19 mouse cellular contexts compared by ENCODE assay signal in the genomic region with DNA sequence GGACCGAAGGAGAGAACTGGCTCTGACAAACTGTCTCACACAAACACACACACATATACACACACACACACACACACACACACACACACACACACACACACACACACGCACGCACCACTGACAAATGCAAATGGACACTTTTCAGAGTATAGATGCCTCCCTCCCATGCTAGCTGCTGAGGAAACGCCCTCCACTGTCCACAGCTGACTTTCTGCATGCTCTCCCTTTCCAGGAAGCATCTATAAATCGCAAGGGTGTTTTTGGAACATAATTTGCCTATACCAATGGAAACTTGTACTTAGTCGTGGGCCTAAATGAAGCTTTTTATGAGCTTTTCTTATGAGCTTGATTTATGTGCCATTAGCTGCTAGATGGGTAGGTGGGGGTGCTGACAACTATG. TPM values are rescaled to one million over a fixed set of nuclear protein-coding genes. Genes with fewer than 3 reads are reported as not detected.
DNase-seq lines count a peak whose midpoint lies in the region; ATAC-seq and TF ChIP-seq lines count a peak whose summit lies in the region.
"Had no signal": no experiment of that assay in that cellular context is flagged by ENCODE, and none has a peak within 500 bp of the region (broad histone marks: within the 10 kb centered on the region; RNA-seq: fewer than 3 reads in every experiment).

No protein-coding gene starts in this region.

- TF ChIP-seq POLR2A in MEL (IDR thresholded peaks at IDR 0.05; ENCODE audit: control insufficient read depth in 1 of 2, insufficient read depth in 1 of 2, low read depth in 1 of 2, low read length in 2 of 2, poor library complexity in 1 of 2), result no peak

- TF ChIP-seq RAD21 in MEL (IDR thresholded peaks at IDR 0.05; ENCODE audit: low read depth, low read length), result no peak

- no peak overlapping the region for H3K9ac ChIP-seq in kidney, postnatal 0 days (ENCODE audit: low read depth, low read length)
- H3K9ac ChIP-seq in MEL (ENCODE audit: control insufficient read depth, low read depth, low read length, poor library complexity, severe bottlenecking), result peak overlapping the region; percentile 18
- no peak overlapping the region for H3K9ac ChIP-seq in liver, postnatal 0 days (replicated peaks)
- H3K9ac ChIP-seq: embryonic facial prominence, embryonic 13.5 days; forebrain, embryonic 13.5 days; kidney, embryonic 15.5 days; midbrain, embryonic 12.5 days had no signal

- H3K9me3 ChIP-seq in kidney, postnatal 0 days (replicated peaks; ENCODE audit: low read length), result no peaks in the 10 kb centered on the region; the same call in 1 of the 2 replicates
- H3K9me3 ChIP-seq in MEL (replicated peaks; ENCODE audit: insufficient read depth, low read length), result peaks cover 3% of the 10 kb centered on the region; the same call in 1 of the 2 replicates
- H3K9me3 ChIP-seq in liver, postnatal 0 days (ENCODE audit: low read length), result 0 out of 2 replicates have a peak, but pooled peaks cover 2% of the 10 kb centered on the region
- peaks cover 29% of the 10 kb centered on the region; the same call in 1 of the 2 replicates for H3K9me3 ChIP-seq in embryonic facial prominence, embryonic 10.5 days

- no peaks in the 10 kb centered on the region for H3K27me3 ChIP-seq in kidney, postnatal 0 days (ENCODE audit: insufficient read depth, low read length)
- no peaks in the 10 kb centered on the region for H3K27me3 ChIP-seq in MEL (ENCODE audit: control insufficient read depth in 1 of 2, insufficient read depth in 2 of 2, low read length in 2 of 2)
- H3K27me3 ChIP-seq in liver, postnatal 0 days (ENCODE audit: insufficient read depth, low read length), result no peaks in the 10 kb centered on the region
- no peaks in the 10 kb centered on the region for H3K27me3 ChIP-seq in embryonic facial prominence, embryonic 10.5 days (replicated peaks; ENCODE audit: low read depth, poor library complexity, severe bottlenecking)
- H3K27me3 ChIP-seq: embryonic facial prominence, embryonic 13.5 days; forebrain, embryonic 13.5 days; kidney, embryonic 15.5 days; midbrain, embryonic 12.5 days had no signal

- no peak for ATAC-seq in kidney, postnatal 0 days (replicated peaks; ENCODE audit: low FRiP score, low read depth)
- no peak for ATAC-seq in liver, postnatal 0 days
- ATAC-seq: forebrain, embryonic 13.5 days; hindbrain, postnatal 0 days had no signal

- H3K36me3 ChIP-seq in kidney, postnatal 0 days (ENCODE audit: insufficient read depth, low read length), result no peaks in the 10 kb centered on the region
- H3K36me3 ChIP-seq in MEL (ENCODE audit: control insufficient read depth in 1 of 2, insufficient read depth in 2 of 2, low read length in 2 of 2), result peaks cover 0 to 18% of the 10 kb centered on the region in 2 experiments; a peak in 2 of 4 replicates
- H3K36me3 ChIP-seq in liver, postnatal 0 days (replicated peaks; ENCODE audit: insufficient read depth, low read length), result no peaks in the 10 kb centered on the region
- no peaks in the 10 kb centered on the region; the same call in 1 of the 2 replicates for H3K36me3 ChIP-seq in embryonic facial prominence, embryonic 10.5 days (replicated peaks)
- H3K36me3 ChIP-seq: embryonic facial prominence, embryonic 13.5 days; midbrain, embryonic 12.5 days had no signal

- 56% methylated on average over 6 of the region's 6 CpGs for WGBS in kidney, postnatal 0 days
- 60% methylated on average over 6 of the region's 6 CpGs for WGBS in liver, postnatal 0 days (ENCODE audit: insufficient replicate concordance)
- 91% methylated on average over 6 of the region's 6 CpGs for WGBS in embryonic facial prominence, embryonic 10.5 days

- H3K4me1 ChIP-seq in kidney, postnatal 0 days (replicated peaks; ENCODE audit: insufficient read depth, low read length), result peaks cover 10% of the 10 kb centered on the region; the same call in 1 of the 2 replicates
- H3K4me1 ChIP-seq in MEL (ENCODE audit: control insufficient read depth in 1 of 2, insufficient read depth in 2 of 2, low read length in 2 of 2), result peaks cover 14 to 24% of the 10 kb centered on the region in 2 experiments
- H3K4me1 ChIP-seq in liver, postnatal 0 days (ENCODE audit: insufficient read depth), result peaks cover 18% of the 10 kb centered on the region
- H3K4me1 ChIP-seq in embryonic facial prominence, embryonic 10.5 days, result peaks cover 7% of the 10 kb centered on the region

- no peak overlapping the region for H3K27ac ChIP-seq in kidney, postnatal 0 days
- H3K27ac ChIP-seq in MEL (ENCODE audit: control insufficient read depth, low read depth, low read length), result peak overlapping the region; percentile 84
- peak overlapping the region; percentile 52 for H3K27ac ChIP-seq in liver, postnatal 0 days (ENCODE audit: low read depth)
- H3K27ac ChIP-seq in embryonic facial prominence, embryonic 10.5 days (replicated peaks), result no peak overlapping the region
- H3K27ac ChIP-seq: embryonic facial prominence, embryonic 13.5 days; forebrain, embryonic 13.5 days; hindbrain, postnatal 0 days; midbrain, embryonic 12.5 days had no signal

- DNase-seq in kidney, postnatal 0 days (ENCODE audit: low spot score), result peak; percentile 46
- DNase-seq in kidney, postnatal 10 days, result no peak
- DNase-seq in CD4-positive, CD25-positive, alpha-beta regulatory T cell, adult 2 months (ENCODE audit: low read depth, low spot score), result peak; percentile 42
- peak; percentile 53 for DNase-seq in MEL (ENCODE audit: low read depth, low spot score)
- no peak for DNase-seq in liver, postnatal 0 days
- DNase-seq in embryonic facial prominence, embryonic 10.5 days (ENCODE audit: low spot score), result no peak
- DNase-seq in cerebellum, postnatal 4 days (ENCODE audit: low spot score in 2 of 2), result no peak
- DNase-seq: adrenal gland, postnatal 14 days; cerebellum, postnatal 10 days; right cerebral cortex, postnatal 4 days had no signal

- no peak overlapping the region for H3K4me3 ChIP-seq in kidney, postnatal 0 days (replicated peaks; ENCODE audit: low read depth, low read length)
- peak overlapping the region; percentile 34 to 47 for H3K4me3 ChIP-seq in MEL (ENCODE audit: control insufficient read depth in 1 of 2, insufficient read depth in 1 of 2, low read depth in 2 of 2, low read length in 2 of 2)
- H3K4me3 ChIP-seq in liver, postnatal 0 days (ENCODE audit: low read depth, low read length), result no peak overlapping the region
- H3K4me3 ChIP-seq in embryonic facial prominence, embryonic 10.5 days, result no peak overlapping the region
- H3K4me3 ChIP-seq: embryonic facial prominence, embryonic 13.5 days; forebrain, embryonic 13.5 days; kidney, embryonic 15.5 days; midbrain, embryonic 12.5 days had no signal

- no peak for TF ChIP-seq EP300 in MEL (IDR thresholded peaks at IDR 0.05; ENCODE audit: low read depth in 1 of 2, low read length in 2 of 2)
- no peak for TF ChIP-seq EP300 in liver, postnatal 0 days (IDR thresholded peaks at IDR 0.05; ENCODE audit: low read depth)

- TF ChIP-seq CTCF in kidney, postnatal 0 days (IDR thresholded peaks at IDR 0.05; ENCODE audit: low read depth), result no peak
- TF ChIP-seq CTCF in MEL (IDR thresholded peaks at IDR 0.05 in 2 of 3, conservative IDR thresholded peaks at IDR 0.05 in 1 of 3; ENCODE audit: control insufficient read depth in 1 of 3, insufficient read depth in 1 of 3, low read depth in 2 of 3, low read length in 3 of 3, poor library complexity in 1 of 3, severe bottlenecking in 1 of 3), result no peak
- no peak for TF ChIP-seq CTCF in liver, postnatal 0 days (IDR thresholded peaks at IDR 0.05; ENCODE audit: low read depth)

- no peaks in the 10 kb centered on the region for H3K79me2 ChIP-seq in MEL (ENCODE audit: control insufficient read depth, insufficient read depth, low read length, poor library complexity)

- H3K4me2 ChIP-seq in kidney, postnatal 0 days (ENCODE audit: low read length), result no peak overlapping the region
- H3K4me2 ChIP-seq in liver, postnatal 0 days (ENCODE audit: low read depth, low read length), result no peak overlapping the region
- H3K4me2 ChIP-seq: embryonic facial prominence, embryonic 13.5 days; forebrain, embryonic 13.5 days; kidney, embryonic 15.5 days; midbrain, embryonic 12.5 days had no signal

TF ChIP-seq in MEL, 35 proteins besides CTCF, POLR2A, EP300 and RAD21:
- TF ChIP-seq RCOR1 (IDR thresholded peaks at IDR 0.05; ENCODE audit: low read depth, low read length), result no peak
- TF ChIP-seq SIN3A (IDR thresholded peaks at IDR 0.05; ENCODE audit: low read length), result 0 out of 2 replicates have a peak, but pooled peaks have one; percentile 23

RNA-seq across cellular contexts. Expression of gene Gm10322, which starts 45.5 kb away (rescaled TPM):
- 0.43 TPM in 1 of 2 replicates, not detected in the other for polyA plus RNA-seq in kidney, postnatal 0 days (2015; fragmentation: Nextera tagmentation; extraction: Ambion mirVana)
- 0.58 TPM in 1 of 2 replicates, not detected in the other for total RNA-seq in MEL (2012; rRNA removed)
- not detected for polyA plus RNA-seq in MEL (2012; ENCODE audit: insufficient read depth in 1 of 2, insufficient read length in 2 of 2, low read depth in 1 of 2, low replicate concordance in 2 of 2, missing spikeins in 1 of 2)
- not detected in 2 replicates for polyA plus RNA-seq in liver, postnatal 0 days (2015; fragmentation: Nextera tagmentation; extraction: Ambion mirVana)
- not detected in 2 replicates for polyA plus RNA-seq in embryonic facial prominence, embryonic 10.5 days (2016; fragmentation: Nextera tagmentation; extraction: Ambion mirVana)
- total RNA-seq: adrenal gland, postnatal 14 days; hindbrain, postnatal 0 days; layer of hippocampus, postnatal 10 days; left cerebral cortex, postnatal 36 days had no signal
- polyA plus RNA-seq: embryonic facial prominence, embryonic 13.5 days; forebrain, embryonic 13.5 days; hindbrain, postnatal 0 days; kidney, embryonic 15.5 days; lung, embryonic 16.5 days; midbrain, embryonic 12.5 days; stomach, embryonic 14.5 days had no signal

RNA-seq across cellular contexts. Expression of gene Mcu, which starts 46.1 kb away (rescaled TPM):
- polyA plus RNA-seq in kidney, postnatal 0 days (2015; fragmentation: Nextera tagmentation; extraction: Ambion mirVana), result 36.5 and 40.2 TPM in 2 replicates
- total RNA-seq in MEL (2012; rRNA removed), result 7.7 TPM in 2 replicates
- 1 to 10 TPM in 1 of 2 experiments, not detected in 1; 9.4 TPM for polyA plus RNA-seq in MEL (2012; ENCODE audit: insufficient read depth in 1 of 2, insufficient read length in 2 of 2, low read depth in 1 of 2, low replicate concordance in 2 of 2, missing spikeins in 1 of 2)
- polyA plus RNA-seq in liver, postnatal 0 days (2015; fragmentation: Nextera tagmentation; extraction: Ambion mirVana), result 11.8 and 13.5 TPM in 2 replicates
- 17.4 and 19.4 TPM in 2 replicates for polyA plus RNA-seq in embryonic facial prominence, embryonic 10.5 days (2016; fragmentation: Nextera tagmentation; extraction: Ambion mirVana)

Comparison
In these comparisons a context has a peak if more than half of its experiments do, and no peak if none do; other contexts are left out.
1. DNase-seq: peak in kidney, postnatal 0 days (single experiment), CD4-positive, CD25-positive, alpha-beta regulatory T cell, adult 2 months (single experiment) and MEL (single experiment); none in kidney, postnatal 10 days (single experiment), liver, postnatal 0 days (single experiment), embryonic facial prominence, embryonic 10.5 days (single experiment) and cerebellum, postnatal 4 days (0 of 2).
2. H3K27ac ChIP-seq: peak in MEL (single experiment) and liver, postnatal 0 days (single experiment); none in kidney, postnatal 0 days (single experiment) and embryonic facial prominence, embryonic 10.5 days (single experiment).
3. H3K4me3 ChIP-seq: peak in MEL (2 of 2); none in kidney, postnatal 0 days (single experiment), liver, postnatal 0 days (single experiment) and embryonic facial prominence, embryonic 10.5 days (single experiment).